ENCODE assay signal across 24 mouse cellular contexts in genomic region chr7:31112036-31112435, GRCm38 (mm10). TPM values are rescaled to one million over a fixed set of nuclear protein-coding genes. Genes with fewer than 3 reads are reported as not detected.
A peak's percentile ranks its signal among the peaks of the same experiment; 100 is the strongest.
DNase-seq lines count a peak whose midpoint lies in the region; ATAC-seq and TF ChIP-seq lines count a peak whose summit lies in the region.
"Had no signal": no experiment of that assay in that cellular context is flagged by ENCODE, and none has a peak within 500 bp of the region (broad histone marks: within the 10 kb centered on the region; RNA-seq: fewer than 3 reads in every experiment).

No protein-coding gene starts in this region.

- peak overlapping the region; percentile 54 for H3K27ac ChIP-seq in heart, embryonic 13.5 days (replicated peaks)
- H3K27ac ChIP-seq in stomach, embryonic 16.5 days (ENCODE audit: low read length) = no peak overlapping the region
- H3K27ac ChIP-seq in stomach, postnatal 0 days (replicated peaks) = no peak overlapping the region
- H3K27ac ChIP-seq: embryonic facial prominence, embryonic 13.5 days; forebrain, embryonic 13.5 days; hindbrain, embryonic 13.5 days; limb, embryonic 12.5 days; liver, embryonic 14.5 days had no signal

- no peak for TF ChIP-seq EP300 in stomach, postnatal 0 days (optimal IDR thresholded peaks at IDR 0.05)

- H3K4me2 ChIP-seq in heart, embryonic 13.5 days = no peak overlapping the region
- H3K4me2 ChIP-seq in stomach, embryonic 16.5 days (ENCODE audit: low read depth, low read length) = no peak overlapping the region
- H3K4me2 ChIP-seq in stomach, postnatal 0 days (replicated peaks; ENCODE audit: low read depth) = no peak overlapping the region
- H3K4me2 ChIP-seq: embryonic facial prominence, embryonic 13.5 days; forebrain, embryonic 13.5 days; hindbrain, embryonic 13.5 days; limb, embryonic 12.5 days had no signal

- no peak overlapping the region for H3K9ac ChIP-seq in heart, embryonic 13.5 days
- peak overlapping the region; percentile 11; the same call in 1 of the 2 replicates for H3K9ac ChIP-seq in stomach, embryonic 16.5 days (ENCODE audit: low read length)
- no peak overlapping the region for H3K9ac ChIP-seq in stomach, postnatal 0 days (ENCODE audit: low read length)
- H3K9ac ChIP-seq: embryonic facial prominence, embryonic 13.5 days; forebrain, embryonic 13.5 days; hindbrain, embryonic 13.5 days; limb, embryonic 12.5 days; liver, embryonic 14.5 days had no signal

- H3K36me3 ChIP-seq in heart, embryonic 13.5 days = no peaks in the 10 kb centered on the region
- H3K36me3 ChIP-seq in stomach, embryonic 16.5 days (ENCODE audit: control insufficient read depth, insufficient read depth, low read length) = no peaks in the 10 kb centered on the region
- no peaks in the 10 kb centered on the region for H3K36me3 ChIP-seq in stomach, postnatal 0 days (ENCODE audit: control insufficient read depth, insufficient read depth, low read length)
- H3K36me3 ChIP-seq: embryonic facial prominence, embryonic 13.5 days; hindbrain, embryonic 13.5 days; limb, embryonic 12.5 days had no signal

- 40% methylated on average over 4 of the region's 4 CpGs for WGBS in heart, embryonic 13.5 days
- 46% methylated on average over 4 of the region's 4 CpGs for WGBS in stomach, embryonic 16.5 days
- WGBS in stomach, postnatal 0 days = 43% methylated on average over 4 of the region's 4 CpGs

- H3K4me1 ChIP-seq in heart, embryonic 13.5 days = peaks cover 39% of the 10 kb centered on the region
- H3K4me1 ChIP-seq in stomach, embryonic 16.5 days (ENCODE audit: control insufficient read depth, insufficient read depth, low read length) = peaks cover 15% of the 10 kb centered on the region
- peaks cover 3% of the 10 kb centered on the region for H3K4me1 ChIP-seq in stomach, postnatal 0 days (replicated peaks; ENCODE audit: control insufficient read depth, insufficient read depth)
- H3K4me1 ChIP-seq: forebrain, embryonic 13.5 days had no signal

- no peaks in the 10 kb centered on the region for H3K27me3 ChIP-seq in heart, embryonic 13.5 days (replicated peaks)
- no peaks in the 10 kb centered on the region for H3K27me3 ChIP-seq in stomach, embryonic 16.5 days (ENCODE audit: control insufficient read depth, insufficient read depth, low read length)
- H3K27me3 ChIP-seq in stomach, postnatal 0 days (ENCODE audit: control insufficient read depth, insufficient read depth, low read length) = no peaks in the 10 kb centered on the region
- H3K27me3 ChIP-seq: embryonic facial prominence, embryonic 13.5 days; forebrain, embryonic 13.5 days had no signal

- peak; percentile 22 for DNase-seq in cerebellum, adult 9-11 months
- DNase-seq in cerebellum, adult 18-20 months = no peak
- DNase-seq in heart, postnatal 25 days (ENCODE audit: low spot score) = no peak
- DNase-seq in kidney, postnatal 10 days = peak; percentile 55
- no peak for DNase-seq in kidney, adult 18-20 months
- no peak for DNase-seq in stomach, postnatal 0 days (ENCODE audit: low spot score)
- DNase-seq: adrenal gland, postnatal 36 days; cerebellum, postnatal 25 days; gastrocnemius, postnatal 14 days; kidney, adult 9 months; layer of hippocampus, postnatal 36 days; thymus, postnatal 25 days had no signal

- intact Hi-C loops in heart, postnatal 25 days (cut with DNase I) = no loop called here

- no peak for ATAC-seq in heart, embryonic 13.5 days (ENCODE audit: extremely low read depth, insufficient number of reproducible peaks, low FRiP score, low TSS enrichment)
- no peak for ATAC-seq in stomach, embryonic 16.5 days (ENCODE audit: insufficient read depth, low FRiP score)
- ATAC-seq in stomach, postnatal 0 days (ENCODE audit: low FRiP score, low TSS enrichment) = no peak
- ATAC-seq: forebrain, embryonic 13.5 days; midbrain, embryonic 16.5 days had no signal

- no peak overlapping the region for H3K4me3 ChIP-seq in heart, embryonic 13.5 days
- H3K4me3 ChIP-seq in stomach, embryonic 16.5 days (replicated peaks; ENCODE audit: low read length) = no peak overlapping the region
- H3K4me3 ChIP-seq in stomach, postnatal 0 days (ENCODE audit: low read depth, low read length) = no peak overlapping the region
- H3K4me3 ChIP-seq: embryonic facial prominence, embryonic 13.5 days; erythroblast, embryonic 14.5 days; forebrain, embryonic 13.5 days; hindbrain, embryonic 13.5 days; limb, embryonic 12.5 days had no signal

- H3K9me3 ChIP-seq in heart, embryonic 13.5 days = no peaks in the 10 kb centered on the region
- H3K9me3 ChIP-seq in stomach, embryonic 16.5 days (replicated peaks; ENCODE audit: control insufficient read depth, low read length) = no peaks in the 10 kb centered on the region
- no peaks in the 10 kb centered on the region for H3K9me3 ChIP-seq in stomach, postnatal 0 days (ENCODE audit: control insufficient read depth, low read length)
- H3K9me3 ChIP-seq: embryonic facial prominence, embryonic 13.5 days; forebrain, embryonic 13.5 days; hindbrain, embryonic 13.5 days; limb, embryonic 12.5 days had no signal

- TF ChIP-seq CTCF in stomach, postnatal 0 days (IDR thresholded peaks at IDR 0.05; ENCODE audit: low read depth) = no peak

RNA-seq across cellular contexts. Expression of gene Hpn, which starts 3.1 kb away (rescaled TPM):
- 2.4 and 3.6 TPM in 2 replicates for polyA plus RNA-seq in heart, embryonic 13.5 days (2015; fragmentation: Nextera tagmentation; extraction: Ambion mirVana)
- total RNA-seq in heart, postnatal 25 days (2021) = 1 to 10 TPM; 2.1 to 3.4 TPM
- polyA plus RNA-seq in stomach, embryonic 16.5 days (2015; fragmentation: Nextera tagmentation; extraction: Ambion mirVana) = 35.7 and 36.0 TPM in 2 replicates
- polyA plus RNA-seq in stomach, postnatal 0 days (2015; fragmentation: Nextera tagmentation; extraction: Ambion mirVana) = 17.9 and 21.7 TPM in 2 replicates
- polyA plus RNA-seq: forebrain, embryonic 13.5 days had no signal

RNA-seq across cellular contexts. Expression of gene Scn1b, which starts 14.8 kb away (rescaled TPM):
- 2.5 and 3.1 TPM in 2 replicates for polyA plus RNA-seq in heart, embryonic 13.5 days (2015; fragmentation: Nextera tagmentation; extraction: Ambion mirVana)
- 10 to 100 TPM; 21.2 to 21.8 TPM for total RNA-seq in heart, postnatal 25 days (2021)
- 0.80 and 1.4 TPM in 2 replicates for polyA plus RNA-seq in stomach, embryonic 16.5 days (2015; fragmentation: Nextera tagmentation; extraction: Ambion mirVana)
- 2.3 and 2.5 TPM in 2 replicates for polyA plus RNA-seq in stomach, postnatal 0 days (2015; fragmentation: Nextera tagmentation; extraction: Ambion mirVana)

RNA-seq across cellular contexts. Expression of gene Fxyd3, which starts 35.5 kb away (rescaled TPM):
- 2.0 and 2.2 TPM in 2 replicates for polyA plus RNA-seq in heart, embryonic 13.5 days (2015; fragmentation: Nextera tagmentation; extraction: Ambion mirVana)
- total RNA-seq in heart, postnatal 25 days (2021) = 1 to 10 TPM; 3.1 to 3.8 TPM
- polyA plus RNA-seq in stomach, embryonic 16.5 days (2015; fragmentation: Nextera tagmentation; extraction: Ambion mirVana) = 497 and 614 TPM in 2 replicates
- 1,122 and 1,152 TPM in 2 replicates for polyA plus RNA-seq in stomach, postnatal 0 days (2015; fragmentation: Nextera tagmentation; extraction: Ambion mirVana)
- total RNA-seq: layer of hippocampus, postnatal 36 days; left cerebral cortex, postnatal 14 days had no signal
- polyA plus RNA-seq: erythroblast, embryonic 14.5 days; forebrain, embryonic 13.5 days; macrophage; midbrain, embryonic 16.5 days; neural tube, embryonic 14.5 days had no signal

RNA-seq across cellular contexts. Expression of gene Gramd1a, which starts 43.7 kb away (rescaled TPM):
- 50.3 and 51.8 TPM in 2 replicates for polyA plus RNA-seq in heart, embryonic 13.5 days (2015; fragmentation: Nextera tagmentation; extraction: Ambion mirVana)
- total RNA-seq in heart, postnatal 25 days (2021) = 10 to 100 TPM; 25.7 to 30.0 TPM
- 56.7 and 57.9 TPM in 2 replicates for polyA plus RNA-seq in stomach, embryonic 16.5 days (2015; fragmentation: Nextera tagmentation; extraction: Ambion mirVana)
- polyA plus RNA-seq in stomach, postnatal 0 days (2015; fragmentation: Nextera tagmentation; extraction: Ambion mirVana) = 14.4 and 17.4 TPM in 2 replicates

RNA-seq across cellular contexts. Expression of gene Lgi4, which starts 52.9 kb away (rescaled TPM):
- 0.19 and 0.21 TPM in 2 replicates for polyA plus RNA-seq in heart, embryonic 13.5 days (2015; fragmentation: Nextera tagmentation; extraction: Ambion mirVana)
- total RNA-seq in heart, postnatal 25 days (2021) = 1 to 10 TPM; 2.6 to 4.8 TPM
- 0.92 and 1.7 TPM in 2 replicates for polyA plus RNA-seq in stomach, embryonic 16.5 days (2015; fragmentation: Nextera tagmentation; extraction: Ambion mirVana)
- 0.46 and 0.87 TPM in 2 replicates for polyA plus RNA-seq in stomach, postnatal 0 days (2015; fragmentation: Nextera tagmentation; extraction: Ambion mirVana)
- polyA plus RNA-seq: erythroblast, embryonic 14.5 days; neural tube, embryonic 14.5 days had no signal

Comparison
In these comparisons a context has a peak if more than half of its experiments do, and no peak if none do; other contexts are left out.
1. DNase-seq: peak in cerebellum, adult 9-11 months (single experiment) and kidney, postnatal 10 days (single experiment); none in cerebellum, adult 18-20 months (0 of 2), heart, postnatal 25 days (single experiment), kidney, adult 18-20 months (single experiment) and stomach, postnatal 0 days (single experiment).
2. RNA of gene Fxyd3, which starts 35.5 kb away (polyA plus RNA-seq): 1,122 to 1,152 TPM in stomach, postnatal 0 days and 497 to 614 TPM in stomach, embryonic 16.5 days; 2.0 to 2.2 TPM in heart, embryonic 13.5 days; every median in the first group is over 100 times any median in the second.